Mouse (Mus musculus): ENCODE measurements around the gene Farp1.

GRCm38 (mm10) chr14:121034525-121034924 is 475 bp upstream of the Farp1 start:
- TF ChIP-seq CTCF (IDR thresholded peaks at IDR 0.05; ENCODE audit: low read depth, low read length) (no peak), POLR2A (IDR thresholded peaks at IDR 0.05; ENCODE audit: extremely low read depth, insufficient read depth, low read length) (no peak)
